Mouse (Mus musculus) embryo, embryonic 9.5 days (tissue): ENCODE results near the gene C2cd3.
A peak's percentile ranks its signal among the peaks of the same experiment; 100 is the strongest.

Source experiments
- DNase-seq: peaks from one replicate; pipeline ENCODE4 v3.0.0-alpha.2; 2017; ENCODE audit errors: extremely low spot score

The C2cd3 gene

DNA sequence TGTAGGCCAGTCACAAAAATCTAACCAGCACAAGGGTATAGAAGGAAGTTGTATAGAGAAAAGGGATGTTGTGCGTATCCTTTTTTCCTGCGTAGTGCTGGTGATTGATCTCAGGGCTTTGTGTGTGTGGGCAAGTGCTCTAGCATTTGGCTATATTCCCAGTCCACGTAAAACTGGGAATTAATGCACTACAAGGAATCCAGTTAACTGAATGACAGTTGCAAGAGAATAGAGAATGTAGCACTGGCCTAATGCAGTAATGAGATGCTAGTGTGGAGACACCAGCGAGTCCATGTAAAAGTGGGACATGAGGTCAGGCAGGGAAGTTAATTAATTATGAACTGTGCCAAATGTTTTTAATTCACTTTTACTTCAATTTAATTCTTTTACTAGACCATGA lies 30.7 kb downstream of the C2cd3 start:
- DNase-seq: no peak

DNA sequence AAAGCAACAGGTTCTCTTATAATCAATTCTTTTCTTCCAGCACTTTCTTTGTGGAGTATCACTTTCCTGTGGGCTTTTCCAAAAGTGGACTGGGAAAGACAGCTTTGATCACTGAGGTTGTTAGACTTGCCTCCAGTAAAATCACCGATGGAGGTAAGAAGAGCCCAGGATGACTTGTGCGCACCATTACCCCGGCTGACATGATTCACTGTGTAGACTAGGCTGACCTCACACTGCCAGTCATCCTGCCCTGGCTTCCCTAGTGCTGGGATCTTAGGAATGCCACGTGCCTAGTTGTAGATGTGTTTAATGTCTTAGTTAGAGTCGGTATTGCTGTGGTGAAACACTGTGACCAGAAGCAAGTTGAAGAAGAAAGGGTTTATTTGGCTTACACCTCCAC lies 35.6 kb downstream of the C2cd3 start:
- DNase-seq: no peak

DNA sequence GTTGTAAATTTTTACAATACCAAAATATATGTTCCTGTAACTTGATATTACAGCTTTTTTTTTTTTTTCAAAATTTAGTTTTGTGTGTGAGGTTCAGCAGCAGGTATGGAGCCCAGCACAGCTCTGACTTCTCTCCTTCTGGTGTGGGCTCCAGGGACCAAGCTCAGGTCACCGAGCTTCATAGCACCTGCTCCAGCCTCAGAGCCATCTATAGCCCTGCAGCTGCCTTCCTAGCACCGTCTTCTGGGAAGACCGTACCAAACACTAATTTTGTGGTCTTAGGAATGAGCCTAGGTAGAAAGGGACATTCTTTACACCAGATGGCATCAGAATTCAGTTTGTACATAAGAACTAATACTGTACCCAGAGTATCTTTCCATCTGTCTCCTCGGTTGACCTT lies 36.7 kb downstream of the C2cd3 start:
- no peak for DNase-seq

DNA sequence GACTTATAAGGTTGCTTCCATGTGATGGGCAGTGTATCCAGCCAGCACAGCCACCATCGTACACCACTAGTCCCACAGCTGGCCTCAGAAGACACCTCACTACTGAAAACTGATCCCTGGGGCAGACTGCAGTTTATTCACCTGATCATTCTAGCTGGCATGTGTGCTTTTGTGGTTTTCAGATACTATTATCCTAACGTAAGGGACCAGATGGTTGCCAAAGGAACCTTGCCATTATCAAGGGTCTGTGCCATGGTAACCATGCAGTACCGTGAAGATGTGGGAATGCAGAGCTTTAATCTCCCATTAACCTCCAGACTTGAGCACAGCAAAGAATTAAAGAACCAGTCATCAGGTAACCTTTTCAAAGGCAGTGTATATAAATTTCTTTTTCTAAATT lies 53.8 kb downstream of the C2cd3 start:
- no peak for DNase-seq

DNA sequence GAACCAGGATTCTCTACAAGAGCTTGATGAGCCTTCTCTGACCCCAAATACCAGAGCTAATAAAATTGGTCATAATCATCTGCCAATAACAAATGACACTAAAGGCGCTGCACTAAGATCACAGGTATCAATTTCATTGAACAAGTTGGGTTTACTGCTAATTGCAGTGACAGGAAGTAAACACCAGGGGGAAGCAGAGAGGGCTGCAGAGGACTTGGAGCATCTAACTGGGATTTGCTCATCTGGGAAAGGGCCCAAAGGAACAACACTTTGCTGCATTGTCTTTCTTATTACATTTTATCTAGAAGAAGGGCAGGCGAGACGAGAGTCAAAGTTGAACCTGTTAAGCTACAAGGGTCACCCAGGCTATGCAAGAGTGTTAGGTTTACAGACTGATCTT lies 57.1 kb downstream of the C2cd3 start:
- DNase-seq: peak; percentile 51

DNA sequence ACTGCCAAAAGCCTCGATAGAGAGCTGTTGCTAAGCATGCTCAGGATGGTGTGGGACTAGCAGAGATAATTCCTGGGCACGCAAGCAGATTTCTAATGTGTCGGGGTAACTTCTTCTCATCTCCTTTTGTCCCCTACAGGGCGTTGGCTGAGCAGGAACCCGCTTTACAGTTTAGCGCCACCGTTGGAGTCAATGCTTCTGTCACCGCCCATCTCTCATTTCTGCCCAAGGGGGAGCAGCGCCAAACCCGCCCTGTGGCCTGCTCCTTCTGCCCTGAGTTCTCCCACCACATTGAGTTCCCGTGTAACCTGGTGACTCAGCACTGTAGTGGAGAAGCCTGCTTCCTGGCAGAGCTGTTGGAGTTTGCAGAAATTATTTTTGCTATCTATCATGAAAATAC lies 57.9 kb downstream of the C2cd3 start:
- DNase-seq: no peak

DNA sequence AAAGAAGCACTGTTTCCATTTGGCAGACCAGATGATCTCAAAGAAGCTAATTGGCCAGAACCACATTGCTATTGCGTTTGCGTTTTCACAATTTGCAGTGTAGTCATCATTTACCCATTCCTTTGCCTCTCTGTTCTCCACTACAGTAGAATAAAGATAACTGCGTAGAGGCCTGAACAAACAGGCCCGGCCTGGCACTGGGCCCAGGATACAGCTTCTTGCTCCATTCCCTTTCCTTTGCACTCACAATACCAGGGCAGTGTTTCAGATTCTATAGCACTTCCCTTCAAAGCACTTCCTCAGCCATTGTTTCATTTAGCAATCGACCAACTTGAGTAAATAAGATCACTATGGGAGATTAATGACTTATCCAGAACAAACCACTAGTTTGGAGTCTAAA lies 59.1 kb downstream of the C2cd3 start:
- DNase-seq: no peak

DNA sequence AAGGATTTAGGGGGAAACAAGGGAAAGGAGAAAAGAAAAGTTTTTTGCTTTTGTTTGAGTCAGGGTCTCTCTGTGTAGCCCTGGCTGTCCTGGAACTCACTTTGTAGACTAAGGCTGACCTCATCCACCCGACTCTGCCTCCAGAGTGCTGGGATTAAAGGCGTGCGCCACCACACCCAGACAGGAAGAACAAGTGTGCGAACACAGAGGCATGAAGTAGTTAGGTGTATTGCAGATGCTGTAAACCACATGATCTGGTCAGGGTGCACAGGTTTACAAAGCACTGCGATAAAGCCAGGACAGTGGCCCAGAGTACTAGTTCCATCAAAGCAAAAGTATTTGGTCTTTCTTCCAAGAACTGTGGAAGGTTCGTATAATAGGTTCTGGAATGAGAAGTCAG lies 61.3 kb downstream of the C2cd3 start:
- no peak for DNase-seq

DNA sequence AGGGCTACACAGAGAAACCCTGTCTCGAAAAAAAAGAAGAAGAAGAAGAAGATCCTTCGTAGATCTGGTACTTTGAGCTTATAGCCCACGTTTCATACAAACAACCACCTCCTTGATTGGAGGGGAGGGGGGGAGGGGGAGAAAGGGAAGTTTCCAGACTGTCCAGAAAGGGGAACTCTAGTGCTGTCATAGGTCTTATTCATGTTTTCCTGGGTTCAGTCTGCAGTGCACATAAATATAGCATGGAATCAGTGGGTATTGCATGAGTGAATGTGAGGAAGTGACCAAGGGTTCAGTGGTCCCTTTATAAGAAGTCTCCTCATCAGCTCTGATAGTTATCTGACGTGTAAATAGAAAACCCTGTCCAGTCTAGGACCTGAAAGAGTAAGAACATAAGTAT lies 71.7 kb downstream of the C2cd3 start:
- no peak for DNase-seq

DNA sequence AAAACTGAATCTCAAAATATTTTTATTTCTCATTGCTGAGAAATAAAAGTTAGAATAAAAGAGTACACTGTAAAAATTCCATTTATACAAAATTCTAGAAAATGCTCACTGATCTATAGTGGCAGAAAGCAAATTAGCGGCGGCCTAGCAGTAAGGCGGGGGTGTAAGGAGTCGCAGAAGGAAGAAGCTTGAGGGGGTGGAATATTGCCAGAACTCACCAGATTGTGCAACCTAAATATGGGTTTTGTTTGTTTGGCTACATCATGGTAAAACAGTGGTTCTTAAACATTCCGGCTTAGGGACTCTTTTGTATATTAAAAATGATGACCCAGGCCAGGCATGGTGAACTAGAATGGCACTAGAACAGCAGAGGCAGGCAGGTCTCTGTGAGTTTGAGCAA lies 74.2 kb downstream of the C2cd3 start:
- DNase-seq: no peak

DNA sequence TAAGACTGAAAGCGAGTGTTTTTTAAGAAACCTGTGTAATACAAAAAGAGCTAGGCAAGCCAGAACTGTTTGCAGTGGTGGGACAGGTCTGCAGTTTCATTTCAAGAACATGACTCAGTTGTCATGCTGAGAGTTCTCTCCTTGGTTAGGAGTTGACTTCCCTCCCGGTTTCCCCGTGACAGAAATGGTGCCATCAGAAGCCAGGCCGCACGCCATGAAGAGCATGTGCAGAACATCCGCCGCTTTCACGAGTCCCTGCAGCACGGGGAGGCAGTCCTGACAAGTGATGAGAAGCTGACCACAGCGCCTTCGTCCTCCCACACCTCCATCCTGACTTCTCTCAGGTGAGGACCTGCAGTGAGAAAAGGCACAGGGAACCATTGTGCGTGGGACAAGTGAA lies 76.5 kb downstream of the C2cd3 start:
- DNase-seq: no peak

DNA sequence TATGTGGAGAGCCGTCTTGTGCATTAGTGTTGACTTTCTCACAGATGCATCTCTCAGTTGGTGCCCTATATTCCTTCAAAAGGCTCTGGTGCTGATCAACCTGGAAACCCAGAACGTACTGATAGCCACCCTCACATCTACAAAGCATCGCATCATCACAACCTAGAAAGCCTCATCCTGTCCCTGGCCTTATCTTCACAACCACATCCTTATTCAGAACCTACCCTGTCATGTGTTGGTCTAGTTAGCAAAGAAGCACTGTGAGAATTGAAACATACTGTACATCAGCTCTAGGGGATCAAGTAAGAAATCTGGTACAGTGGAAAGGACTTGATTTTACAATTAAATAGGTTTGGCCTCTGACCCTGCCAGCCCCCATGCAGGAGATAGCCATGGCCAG lies 77.0 kb downstream of the C2cd3 start:
- no peak for DNase-seq

DNA sequence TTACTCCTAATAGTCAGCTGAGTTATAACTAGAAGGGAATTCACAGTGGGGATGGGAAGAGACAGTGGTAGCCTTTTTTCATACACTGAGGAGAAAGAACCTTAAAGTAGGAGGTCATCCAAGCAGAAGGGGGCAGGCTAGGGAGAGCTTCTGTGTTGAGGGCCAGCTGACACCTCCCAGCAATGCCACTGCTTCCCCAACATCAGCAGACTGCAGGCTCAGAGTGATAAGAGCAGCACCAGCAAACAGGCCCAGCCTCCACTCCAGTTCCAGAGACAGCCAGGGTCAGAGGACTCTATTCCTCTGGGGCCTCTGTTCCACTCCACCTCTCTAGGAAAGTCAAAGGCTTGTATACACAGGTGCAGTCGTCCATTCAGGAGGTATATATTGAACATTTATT lies 86.1 kb downstream of the C2cd3 start:
- no peak for DNase-seq

DNA sequence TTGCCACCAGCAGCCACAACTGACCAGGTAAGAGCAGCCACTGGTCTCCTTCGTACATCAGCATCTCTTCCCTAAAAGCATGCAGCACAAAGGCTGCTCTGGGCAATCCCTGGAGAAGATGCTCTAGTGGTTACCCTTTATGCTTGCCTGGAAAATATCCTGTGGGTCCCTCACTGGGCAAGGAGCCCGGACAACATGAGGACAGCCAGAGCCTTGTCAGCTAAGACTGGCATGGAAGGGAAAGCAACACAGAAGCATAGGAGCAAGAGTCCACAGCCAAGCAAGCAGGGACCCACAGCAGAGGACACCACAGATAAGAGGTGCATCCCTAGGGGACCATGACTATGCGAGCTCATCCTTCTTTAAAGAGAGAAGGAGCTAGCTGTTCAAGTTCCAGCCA lies 87.8 kb downstream of the C2cd3 start:
- no peak for DNase-seq

DNA sequence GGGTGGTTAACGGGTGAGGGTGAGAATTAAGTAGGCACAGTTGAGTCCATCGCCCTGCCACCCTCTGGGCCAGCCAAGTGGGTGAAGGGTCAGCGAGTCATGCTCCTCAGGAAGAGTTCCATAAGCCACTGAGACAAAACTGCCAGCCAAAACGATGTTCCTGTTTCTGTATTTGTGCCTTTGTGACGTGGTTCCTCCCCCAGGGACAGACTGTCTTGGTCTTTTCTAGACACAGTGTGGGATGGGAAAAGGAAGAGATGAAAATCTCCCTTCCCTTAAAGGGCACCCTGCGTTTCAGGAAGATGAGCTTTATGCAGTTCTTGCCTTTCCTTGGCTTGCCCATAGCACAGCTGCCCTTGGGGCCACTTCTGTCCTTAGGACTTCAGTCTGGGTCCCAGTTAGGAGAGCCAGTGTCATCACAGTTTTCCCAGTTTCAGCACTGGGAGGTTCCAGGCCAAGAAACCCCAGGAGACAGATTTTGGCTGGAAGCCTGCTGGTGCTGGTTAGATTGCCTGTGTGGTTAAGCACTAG lies 89.7 kb downstream of the C2cd3 start:
- DNase-seq: no peak

DNA sequence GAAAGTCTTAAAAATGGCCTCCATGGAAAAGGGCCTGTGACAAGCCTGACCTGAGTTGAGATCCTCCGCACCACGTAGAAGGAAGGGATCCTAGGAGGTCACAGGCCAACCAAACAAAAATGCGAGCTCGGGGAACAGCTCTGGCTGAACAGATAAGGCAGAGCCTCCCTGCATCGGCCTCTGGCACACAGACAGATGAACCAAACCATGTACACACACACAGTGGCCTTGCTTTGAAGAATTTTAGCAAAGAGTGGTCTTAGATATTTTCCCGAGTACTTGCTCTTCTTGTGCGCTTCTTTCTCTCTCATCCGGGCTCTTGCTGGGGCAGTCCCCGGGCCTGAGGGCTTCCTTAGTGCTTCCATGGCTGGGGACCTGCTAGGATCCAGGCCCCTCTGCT lies 91.2 kb downstream of the C2cd3 start:
- DNase-seq: no peak

DNA sequence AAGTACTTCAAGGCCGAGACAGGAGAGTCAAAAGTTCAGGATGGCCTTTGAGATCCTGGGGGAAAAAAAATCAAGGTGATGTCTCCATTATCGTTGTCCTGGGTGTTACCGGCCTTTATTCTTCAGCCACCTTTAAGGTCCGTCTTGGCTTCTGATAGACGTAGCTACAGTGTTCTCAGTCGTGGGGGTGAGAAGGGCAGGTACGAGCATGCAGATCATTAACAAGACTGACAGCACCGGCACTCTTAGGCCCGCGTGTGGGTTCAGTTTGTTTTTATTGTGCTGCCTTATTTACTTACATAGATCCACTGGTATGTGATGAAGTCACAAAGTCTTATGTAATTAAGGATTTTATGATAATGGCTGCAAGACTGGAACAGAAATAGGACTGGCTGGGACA lies 91.7 kb downstream of the C2cd3 start:
- no peak for DNase-seq

DNA sequence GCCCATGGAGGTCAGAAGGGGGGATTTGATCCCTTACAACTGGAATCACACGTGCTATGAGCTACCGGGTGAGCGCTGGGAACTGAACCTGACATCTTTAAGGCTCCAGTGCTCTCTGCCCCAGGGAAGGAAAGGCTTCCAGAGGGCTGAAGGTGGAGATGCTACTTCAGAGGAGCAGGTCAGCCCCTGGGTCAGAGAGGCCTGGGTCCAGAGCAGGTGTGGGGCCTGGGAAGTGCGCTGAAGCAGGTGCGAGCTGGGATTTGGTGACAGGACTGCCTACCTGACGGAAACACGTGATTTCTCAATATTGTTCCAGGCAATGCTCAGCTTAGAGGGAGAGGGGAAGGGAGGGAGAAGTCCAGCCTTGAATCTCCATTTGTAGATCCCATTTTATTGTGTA lies 92.2 kb downstream of the C2cd3 start:
- no peak for DNase-seq

DNA sequence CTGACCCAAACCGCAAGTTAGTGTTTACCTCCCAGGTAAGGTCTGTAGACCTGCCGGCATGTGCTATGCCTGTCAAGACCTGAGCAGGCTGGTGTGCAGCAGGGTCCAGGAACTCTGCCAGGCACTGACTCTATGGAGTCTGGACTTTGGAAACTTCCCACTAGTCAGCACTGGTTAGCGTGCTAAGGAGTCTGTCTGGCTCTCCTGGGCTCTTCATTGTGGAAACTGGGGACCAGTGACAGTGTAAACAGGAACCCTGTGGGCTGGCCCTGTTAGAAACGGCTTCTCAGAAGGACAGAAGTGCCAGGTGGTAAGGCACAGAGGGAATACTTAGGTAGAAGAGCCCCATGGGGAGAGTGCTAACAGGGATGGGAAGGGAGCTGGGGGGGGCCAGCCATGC lies 93.2 kb downstream of the C2cd3 start:
- DNase-seq: no peak

DNA sequence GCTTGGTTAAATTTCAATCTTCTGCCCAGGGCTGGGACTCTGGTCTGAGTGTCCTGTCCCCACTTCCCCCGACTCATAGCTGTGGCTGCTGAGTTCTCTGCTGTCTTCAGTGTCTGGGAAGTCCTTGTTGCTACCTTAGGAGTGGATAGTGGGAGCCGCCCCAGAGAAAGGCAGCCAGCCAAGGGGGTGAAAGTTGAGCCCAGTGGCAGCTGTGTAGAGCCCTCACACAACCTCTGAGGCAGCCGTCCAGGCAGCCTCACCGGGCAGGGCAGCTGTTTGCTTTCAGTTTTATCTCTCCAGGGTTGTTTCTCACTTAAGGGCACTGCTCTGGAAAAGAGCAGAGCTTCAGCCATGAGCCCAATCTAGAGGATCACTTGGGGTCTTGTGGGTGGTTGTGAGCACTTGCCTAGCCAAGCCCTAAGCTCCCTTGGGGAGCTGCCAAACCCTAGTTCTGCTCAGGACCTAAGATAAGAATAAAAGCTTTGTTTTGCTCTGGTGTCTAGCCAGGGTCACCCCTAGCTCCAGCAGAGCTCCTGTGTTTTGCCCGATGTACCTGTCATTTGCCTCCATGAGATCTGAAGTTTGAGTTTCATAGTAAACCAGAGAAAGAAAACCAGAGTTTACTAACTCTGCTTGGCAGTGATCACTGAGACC lies 93.8 kb downstream of the C2cd3 start:
- no peak for DNase-seq

DNA sequence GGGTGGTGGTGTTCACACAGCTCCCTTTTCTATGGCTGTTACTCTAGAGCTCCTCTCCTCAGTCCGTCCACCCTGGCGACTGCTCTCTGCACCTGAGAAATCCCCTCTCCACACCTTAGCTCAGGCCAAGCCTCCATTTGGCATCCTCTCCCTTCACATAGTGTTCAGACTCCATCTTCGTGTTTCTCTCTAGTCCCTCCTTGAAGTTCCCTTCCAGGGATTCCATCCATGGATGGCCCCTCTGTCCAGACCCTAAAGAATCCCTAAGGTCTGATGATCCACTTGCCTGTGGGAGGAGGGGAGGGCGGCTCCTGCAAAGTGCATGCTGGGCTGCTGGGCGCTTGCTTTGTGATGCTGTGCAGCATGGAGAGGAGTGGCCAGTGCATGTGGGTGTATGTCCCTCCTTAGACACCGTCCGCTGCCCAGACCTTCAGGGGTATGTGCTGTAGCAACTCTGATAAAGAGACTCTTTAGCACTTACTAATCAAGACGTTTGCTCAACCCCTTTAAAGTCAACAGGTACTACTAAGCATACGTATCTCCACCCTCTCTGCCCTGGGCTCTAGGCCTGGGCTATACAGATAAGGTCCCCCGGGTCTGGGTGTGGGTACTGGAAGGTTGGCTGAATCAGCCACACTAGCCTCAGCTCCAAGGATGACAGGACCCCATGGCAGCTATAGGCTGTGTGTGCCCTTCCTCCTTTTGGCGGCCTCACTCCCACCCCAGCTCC lies 94.9 kb downstream of the C2cd3 start:
- DNase-seq: no peak

DNA sequence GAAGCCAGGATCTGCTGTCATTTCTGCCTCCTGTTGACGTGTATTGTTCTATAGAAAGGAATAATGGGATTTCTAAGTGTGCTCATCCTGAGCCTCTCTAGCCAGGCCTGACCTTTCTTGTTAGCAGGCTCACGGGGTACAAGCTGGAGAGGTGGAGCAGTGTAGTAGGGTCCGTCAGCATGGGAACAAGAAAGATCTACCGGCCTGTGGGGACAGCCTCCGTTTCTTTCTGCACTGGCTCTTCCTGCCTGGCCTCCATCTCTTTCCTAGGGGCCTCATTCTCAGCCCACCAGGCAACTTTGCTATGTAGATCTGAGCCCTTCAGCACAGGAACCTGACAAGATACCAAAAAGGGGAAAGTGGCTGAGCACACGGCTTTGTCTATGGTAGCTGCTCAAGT lies 96.7 kb downstream of the C2cd3 start:
- no peak for DNase-seq

DNA sequence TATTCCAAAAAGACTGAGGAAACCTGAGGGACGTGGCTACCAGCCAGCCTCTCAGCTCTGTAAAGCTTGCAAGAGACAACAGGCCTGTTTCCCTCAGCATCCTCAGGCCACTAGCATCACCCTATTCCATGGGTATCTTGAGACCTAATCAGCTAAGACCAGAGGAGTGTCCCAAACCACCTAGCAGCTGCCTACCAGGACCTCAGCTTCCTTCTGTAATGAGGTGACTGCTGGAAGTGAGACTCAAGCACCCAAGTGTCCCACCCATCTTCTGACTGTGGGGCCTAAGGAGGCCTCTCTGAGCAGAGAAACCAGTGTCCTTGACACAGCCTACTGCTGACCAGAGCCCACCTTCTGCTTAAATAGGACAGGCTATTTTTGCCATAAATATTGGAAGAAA lies 97.5 kb downstream of the C2cd3 start:
- DNase-seq: no peak
